9 mouse cellular contexts compared by ENCODE assay signal in genomic region chr11:51703379-51703998, GRCm38 (mm10). TPM values are rescaled to one million over a fixed set of nuclear protein-coding genes. Genes with fewer than 3 reads are reported as not detected.
A peak's percentile ranks its signal among the peaks of the same experiment; 100 is the strongest.
DNase-seq lines count a peak whose midpoint lies in the region; ATAC-seq and TF ChIP-seq lines count a peak whose summit lies in the region.
"Had no signal": no experiment of that assay in that cellular context is flagged by ENCODE, and none has a peak within 500 bp of the region (broad histone marks: within the 10 kb centered on the region; RNA-seq: fewer than 3 reads in every experiment).

No protein-coding gene starts in this region.

- H3K36me3 ChIP-seq in lung, embryonic 14.5 days (ENCODE audit: insufficient read depth), result peaks cover 93% of the 10 kb centered on the region
- peaks cover 53% of the 10 kb centered on the region for H3K36me3 ChIP-seq in midbrain, postnatal 0 days (ENCODE audit: insufficient read depth, low read length)

- peak; percentile 68 for DNase-seq in CD4-positive, CD25-positive, alpha-beta regulatory T cell, adult 2 months (ENCODE audit: low read depth, low spot score)
- DNase-seq in lung, embryonic 14.5 days, result peak; percentile 47
- DNase-seq in lung, postnatal 25 days (ENCODE audit: low spot score), result no peak
- peak; percentile 11 for DNase-seq in embryo, embryonic 11.5 days (ENCODE audit: low read depth, low spot score)
- DNase-seq in midbrain, postnatal 0 days (ENCODE audit: low spot score), result peak; percentile 37
- DNase-seq in layer of hippocampus, adult 18-20 months (ENCODE audit: low spot score in 2 of 2), result no peak
- no peak for DNase-seq in urinary bladder, adult 18-20 months (ENCODE audit: low spot score in 2 of 2)

- H3K4me3 ChIP-seq in lung, embryonic 14.5 days (ENCODE audit: low read depth, low read length), result no peak overlapping the region
- no peak overlapping the region for H3K4me3 ChIP-seq in midbrain, postnatal 0 days (ENCODE audit: low read depth, low read length)
- H3K4me3 ChIP-seq: heart, embryonic 13.5 days had no signal

- TF ChIP-seq CTCF in lung, embryonic 14.5 days (IDR thresholded peaks at IDR 0.05; ENCODE audit: low read depth), result peak; percentile 42; the same call in 1 of the 2 replicates
- TF ChIP-seq CTCF in midbrain, postnatal 0 days (IDR thresholded peaks at IDR 0.05), result peak; percentile 37

- H3K9me3 ChIP-seq in lung, embryonic 14.5 days (ENCODE audit: low read depth, low read length), result no peaks in the 10 kb centered on the region
- H3K9me3 ChIP-seq in midbrain, postnatal 0 days (ENCODE audit: low read length), result no peaks in the 10 kb centered on the region
- H3K9me3 ChIP-seq: heart, embryonic 13.5 days had no signal

- no peaks in the 10 kb centered on the region for H3K4me1 ChIP-seq in lung, embryonic 14.5 days (ENCODE audit: insufficient read depth)
- no peaks in the 10 kb centered on the region for H3K4me1 ChIP-seq in midbrain, postnatal 0 days (ENCODE audit: insufficient read depth, low read length)
- H3K4me1 ChIP-seq: heart, embryonic 13.5 days had no signal

- no peak overlapping the region for H3K27ac ChIP-seq in lung, embryonic 14.5 days (ENCODE audit: low read depth)
- H3K27ac ChIP-seq in midbrain, postnatal 0 days (ENCODE audit: low read depth, low read length), result no peak overlapping the region
- H3K27ac ChIP-seq: heart, embryonic 13.5 days had no signal

- no peak for ATAC-seq in CD4-positive, CD25-positive, alpha-beta regulatory T cell, adult 4 months
- no peak for ATAC-seq in lung, embryonic 14.5 days (ENCODE audit: insufficient read depth)
- ATAC-seq in midbrain, postnatal 0 days (ENCODE audit: low FRiP score), result no peak

- H3K9ac ChIP-seq in lung, embryonic 14.5 days, result no peak overlapping the region
- no peak overlapping the region for H3K9ac ChIP-seq in midbrain, postnatal 0 days (replicated peaks; ENCODE audit: low read length, poor library complexity, severe bottlenecking)
- H3K9ac ChIP-seq: heart, embryonic 13.5 days had no signal

- WGBS in lung, embryonic 14.5 days, result 64% methylated on average over 10 of the region's 10 CpGs
- WGBS in midbrain, postnatal 0 days, result 65% methylated on average over 10 of the region's 10 CpGs

- no peak overlapping the region for H3K4me2 ChIP-seq in lung, embryonic 14.5 days
- no peak overlapping the region for H3K4me2 ChIP-seq in midbrain, postnatal 0 days (ENCODE audit: low read depth, low read length, poor library complexity, severe bottlenecking)
- H3K4me2 ChIP-seq: heart, embryonic 13.5 days had no signal

- H3K27me3 ChIP-seq in lung, embryonic 14.5 days (ENCODE audit: insufficient read depth, low read length), result no peaks in the 10 kb centered on the region
- no peaks in the 10 kb centered on the region for H3K27me3 ChIP-seq in midbrain, postnatal 0 days (ENCODE audit: insufficient read depth, low read length)
- H3K27me3 ChIP-seq: heart, embryonic 13.5 days had no signal

RNA-seq across cellular contexts. Expression of gene 0610009B22Rik, which starts 14.8 kb away (rescaled TPM):
- 10 to 100 TPM; 19.9 to 20.3 TPM for polyA plus RNA-seq in CD4-positive, CD25-positive, alpha-beta regulatory T cell, adult 4 months (2017; shearing (Covaris generic))
- polyA plus RNA-seq in lung, embryonic 14.5 days (2014; fragmentation: Nextera tagmentation; extraction: Ambion mirVana), result 81.0 and 86.4 TPM in 2 replicates
- 22.7 and 31.8 TPM in 2 replicates for total RNA-seq in midbrain, postnatal 0 days (2014; rRNA removed)
- 81.9 and 83.4 TPM in 2 replicates for polyA plus RNA-seq in midbrain, postnatal 0 days (2015; fragmentation: Nextera tagmentation; extraction: Ambion mirVana)
- total RNA-seq in layer of hippocampus, adult 18-20 months (2021), result 10 to 100 TPM; 36.9 to 43.3 TPM

RNA-seq across cellular contexts. Expression of gene D930048N14Rik, which starts 52.7 kb away (rescaled TPM):
- polyA plus RNA-seq in CD4-positive, CD25-positive, alpha-beta regulatory T cell, adult 4 months (2017; shearing (Covaris generic)), result under 1 TPM in 1 of 2 experiments, not detected in 1; 0.62 TPM
- polyA plus RNA-seq in lung, embryonic 14.5 days (2014; fragmentation: Nextera tagmentation; extraction: Ambion mirVana), result 3.4 TPM in 2 replicates
- total RNA-seq in midbrain, postnatal 0 days (2014; rRNA removed), result 1.0 and 1.4 TPM in 2 replicates
- 1.2 and 1.3 TPM in 2 replicates for polyA plus RNA-seq in midbrain, postnatal 0 days (2015; fragmentation: Nextera tagmentation; extraction: Ambion mirVana)
- 1 to 10 TPM; 1.4 to 1.9 TPM for total RNA-seq in layer of hippocampus, adult 18-20 months (2021)

RNA-seq across cellular contexts. Expression of gene N4bp3, which starts 52.8 kb away (rescaled TPM):
- polyA plus RNA-seq in CD4-positive, CD25-positive, alpha-beta regulatory T cell, adult 4 months (2017; shearing (Covaris generic)), result 1 to 10 TPM; 1.2 to 2.5 TPM
- 35.5 and 39.2 TPM in 2 replicates for polyA plus RNA-seq in lung, embryonic 14.5 days (2014; fragmentation: Nextera tagmentation; extraction: Ambion mirVana)
- total RNA-seq in midbrain, postnatal 0 days (2014; rRNA removed), result 36.7 and 41.2 TPM in 2 replicates
- polyA plus RNA-seq in midbrain, postnatal 0 days (2015; fragmentation: Nextera tagmentation; extraction: Ambion mirVana), result 24.7 and 26.8 TPM in 2 replicates
- total RNA-seq in layer of hippocampus, adult 18-20 months (2021), result 10 to 100 TPM; 14.5 to 18.4 TPM

RNA-seq across cellular contexts. Expression of gene Sec24a, which starts 59.9 kb away (rescaled TPM):
- 10 to 100 TPM; 18.2 to 27.0 TPM for polyA plus RNA-seq in CD4-positive, CD25-positive, alpha-beta regulatory T cell, adult 4 months (2017; shearing (Covaris generic))
- polyA plus RNA-seq in lung, embryonic 14.5 days (2014; fragmentation: Nextera tagmentation; extraction: Ambion mirVana), result 16.3 and 16.8 TPM in 2 replicates
- total RNA-seq in midbrain, postnatal 0 days (2014; rRNA removed), result 15.9 and 16.7 TPM in 2 replicates
- polyA plus RNA-seq in midbrain, postnatal 0 days (2015; fragmentation: Nextera tagmentation; extraction: Ambion mirVana), result 10.5 and 12.5 TPM in 2 replicates
- 10 to 100 TPM; 17.8 to 19.4 TPM for total RNA-seq in layer of hippocampus, adult 18-20 months (2021)

RNA-seq across cellular contexts. Expression of gene Sar1b, which starts 60.0 kb away (rescaled TPM):
- polyA plus RNA-seq in CD4-positive, CD25-positive, alpha-beta regulatory T cell, adult 4 months (2017; shearing (Covaris generic)), result 100 to 1,000 TPM; 128 to 129 TPM
- 105 and 109 TPM in 2 replicates for polyA plus RNA-seq in lung, embryonic 14.5 days (2014; fragmentation: Nextera tagmentation; extraction: Ambion mirVana)
- 115 TPM in 2 replicates for total RNA-seq in midbrain, postnatal 0 days (2014; rRNA removed)
- 230 and 239 TPM in 2 replicates for polyA plus RNA-seq in midbrain, postnatal 0 days (2015; fragmentation: Nextera tagmentation; extraction: Ambion mirVana)
- total RNA-seq in layer of hippocampus, adult 18-20 months (2021), result 10 to 100 TPM; 64.5 to 65.9 TPM

Comparison
In these comparisons a context has a peak if more than half of its experiments do, and no peak if none do; other contexts are left out.
1. DNase-seq: peak in CD4-positive, CD25-positive, alpha-beta regulatory T cell, adult 2 months (single experiment), lung, embryonic 14.5 days (single experiment), embryo, embryonic 11.5 days (single experiment) and midbrain, postnatal 0 days (single experiment); none in lung, postnatal 25 days (single experiment), layer of hippocampus, adult 18-20 months (0 of 2) and urinary bladder, adult 18-20 months (0 of 2).